Mouse (Mus musculus) kidney, postnatal 0 days (tissue): ENCODE data around the gene Zfpm1. TPM values are rescaled to one million over a fixed set of nuclear protein-coding genes. Genes with fewer than 3 reads are reported as not detected.

Experiments used
- ATAC-seq: fragments of 200-750 bp; cut with Nextera tagmentation; replicated peaks from 2 replicates; pipeline ENCODE4 v1.8.0; 2017; ENCODE audit warnings: low read depth, moderate number of reproducible peaks, moderate TSS enrichment, moderate library complexity; ENCODE audit not compliant: low FRiP score
- DNase-seq: peaks from one replicate; pipeline ENCODE4 v3.0.0-alpha.2; 2016; ENCODE audit warnings: low spot score
- H3K27ac ChIP-seq: fragments of 300-500 bp; sonication (generic); 2 replicates; pipeline ENCODE4 v1.5.1; 2014; ENCODE audit warnings: mild to moderate bottlenecking
- H3K27me3 ChIP-seq: fragments of 300-500 bp; sonication (generic); 2 replicates; pipeline ENCODE4 v1.6.1; 2014; ENCODE audit warnings: low read length, mixed read lengths; ENCODE audit not compliant: insufficient read depth
- H3K36me3 ChIP-seq: fragments of 300-500 bp; sonication (generic); 2 replicates; pipeline ENCODE4 v1.6.1; 2014; ENCODE audit warnings: low read length, mixed read lengths; ENCODE audit not compliant: insufficient read depth
- H3K4me1 ChIP-seq: fragments of 300-500 bp; sonication (generic); replicated peaks from 2 replicates; pipeline ENCODE4 v1.6.1; 2014; ENCODE audit warnings: antibody characterized with exemption, low read length, mixed read lengths; ENCODE audit not compliant: insufficient read depth
- H3K4me2 ChIP-seq: fragments of 300-500 bp; sonication (generic); 2 replicates; pipeline ENCODE4 v1.6.1; 2014; ENCODE audit warnings: mild to moderate bottlenecking, low read length, moderate library complexity, mixed read lengths
- H3K4me3 ChIP-seq: fragments of 300-500 bp; sonication (generic); replicated peaks from 2 replicates; pipeline ENCODE4 v1.5.1; 2014; ENCODE audit warnings: low read depth, low read length
- H3K9ac ChIP-seq: fragments of 300-500 bp; sonication (generic); 2 replicates; pipeline ENCODE4 v1.6.1; 2014; ENCODE audit warnings: low read depth, low read length
- H3K9me3 ChIP-seq: fragments of 300-500 bp; sonication (generic); replicated peaks from 2 replicates; pipeline ENCODE4 v1.6.1; 2016; ENCODE audit warnings: low read length, inconsistent platforms, mixed read lengths
- CTCF ChIP-seq: IDR thresholded peaks from 2 replicates; pipeline ENCODE4 v1.5.1; 2016; ENCODE audit warnings: antibody characterized with exemption, low read depth, mild to moderate bottlenecking, moderate library complexity
- WGBS: fragments of 180-500 bp; shearing (Covaris S2); extraction: QIAGEN DNeasy Blood & Tissue Kit; methylation state at CpG from one replicate; pipeline ENCODE4 v1.1.7; 2014; 5-methylcytosine and 5-hydroxymethylcytosine counted together
- polyA plus RNA-seq: library from polyadenylated mRNA; unstranded; fragments of >200 nt; fragmentation: Nextera tagmentation; extraction: Ambion mirVana; gene quantifications from 2 replicates; pipeline ENCODE4 v1.2.1, GENCODE M21; 2015

Zfpm1 gene
- polyA plus RNA-seq, 1 experiment from 2014 or later, result 2.3 TPM

DNA sequence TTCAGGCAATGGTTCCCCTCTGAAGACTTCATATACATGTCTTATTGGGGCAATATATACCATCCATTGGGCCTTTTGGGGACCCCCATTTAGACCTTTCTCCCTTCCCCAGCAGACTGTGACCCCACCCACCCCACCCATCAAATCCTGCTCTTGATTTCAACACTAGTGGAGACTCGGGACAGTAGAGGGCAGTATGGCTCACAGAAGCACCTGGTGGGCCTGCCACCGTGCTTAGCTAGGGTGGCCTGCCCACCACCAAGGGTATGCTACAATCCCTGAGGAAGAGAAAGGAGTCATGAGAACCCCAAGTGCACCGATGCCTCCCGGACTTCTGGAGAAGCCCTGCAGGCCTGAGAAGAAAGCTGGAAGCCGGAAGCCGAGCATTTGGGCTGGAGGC is 56.9 kb downstream of the Zfpm1 start:
- ATAC-seq, result no peak
- no peak overlapping the region for H3K4me3 ChIP-seq
- DNase-seq, result no peak
- no peaks in the 10 kb centered on the region; the same call in 1 of the 2 replicates for H3K27me3 ChIP-seq
- TF ChIP-seq CTCF, result peak; percentile 37; the same call in 1 of the 2 replicates
- no peak overlapping the region for H3K27ac ChIP-seq
- H3K4me1 ChIP-seq, result 0 out of 2 replicates have a peak, but pooled peaks cover 20% of the 10 kb centered on the region
- no peak overlapping the region for H3K4me2 ChIP-seq
- 0 out of 2 replicates have a peak, but pooled peaks cover 12% of the 10 kb centered on the region for H3K36me3 ChIP-seq
- 62% methylated on average over 6 of the region's 6 CpGs for WGBS
- no peaks in the 10 kb centered on the region for H3K9me3 ChIP-seq
- H3K9ac ChIP-seq, result no peak overlapping the region

DNA sequence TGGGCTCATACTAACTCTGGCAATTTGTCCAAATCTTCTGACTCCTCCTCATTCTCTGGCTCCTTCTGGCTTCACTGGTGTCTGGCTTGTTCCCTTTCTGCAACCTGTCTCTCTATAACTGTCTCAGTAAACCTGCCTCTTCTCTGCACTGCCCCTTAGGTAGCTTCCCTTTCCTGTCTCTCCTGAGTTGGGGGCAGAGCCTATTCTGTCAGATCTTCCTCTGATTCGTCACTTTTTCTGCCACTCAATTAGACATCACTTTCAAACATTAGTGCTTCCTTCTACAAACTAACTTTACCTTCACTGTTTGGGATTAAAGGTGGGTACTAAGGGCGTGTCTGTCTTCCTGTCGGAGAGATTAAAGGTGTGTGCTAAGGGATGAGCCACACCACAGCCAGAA is 58.8 kb downstream of the Zfpm1 start:
- no peak for TF ChIP-seq CTCF
- Histone ChIP-seq H3K36me3 (0 out of 2 replicates have a peak, but pooled peaks cover 9% of the 10 kb centered on the region), H3K9me3 (no peaks in the 10 kb centered on the region), H3K9ac (no peak overlapping the region), H3K27ac (no peak overlapping the region), H3K27me3 (no peaks in the 10 kb centered on the region; the same call in 1 of the 2 replicates), H3K4me2 (no peak overlapping the region), H3K4me3 (no peak overlapping the region), H3K4me1 (peaks cover 20% of the 10 kb centered on the region; the same call in 1 of the 2 replicates)
- ATAC-seq, result no peak
- DNase-seq, result no peak
- WGBS, result 84% methylated on average over 3 of the region's 3 CpGs

- WGBS, result 82% methylated on average over 6 of the region's 6 CpGs
- H3K4me2 ChIP-seq, result no peak overlapping the region
- 0 out of 2 replicates have a peak, but pooled peaks cover 9% of the 10 kb centered on the region for H3K36me3 ChIP-seq
- no peak for TF ChIP-seq CTCF
- no peak overlapping the region for H3K4me3 ChIP-seq
- H3K27ac ChIP-seq, result no peak overlapping the region
- no peak overlapping the region for H3K9ac ChIP-seq
- peaks cover 17% of the 10 kb centered on the region; the same call in 1 of the 2 replicates for H3K4me1 ChIP-seq
- no peaks in the 10 kb centered on the region; the same call in 1 of the 2 replicates for H3K27me3 ChIP-seq
- 0 out of 2 replicates have a peak, but pooled peaks have one; percentile 16 for ATAC-seq
- no peaks in the 10 kb centered on the region for H3K9me3 ChIP-seq
- no peak for DNase-seq
These were observed 59.8 kb downstream of the Zfpm1 start for GRCm38 (mm10) chr8:122341790-122342189.

- Histone ChIP-seq H3K9me3 (no peaks in the 10 kb centered on the region), H3K4me3 (no peak overlapping the region), H3K9ac (no peak overlapping the region), H3K27ac (no peak overlapping the region), H3K4me2 (no peak overlapping the region; the same call in 1 of the 2 replicates), H3K27me3 (no peaks in the 10 kb centered on the region), H3K36me3 (0 out of 2 replicates have a peak, but pooled peaks cover 5% of the 10 kb centered on the region), H3K4me1 (peaks cover 17% of the 10 kb centered on the region; the same call in 1 of the 2 replicates)
- ATAC-seq, result no peak
- 27% methylated on average over 5 of the region's 5 CpGs for WGBS
- no peak for TF ChIP-seq CTCF
- DNase-seq, result no peak
These were observed 60.4 kb downstream of the Zfpm1 start for GRCm38 (mm10) chr8:122342362-122342761.

- H3K36me3 ChIP-seq, result 0 out of 2 replicates have a peak, but pooled peaks cover 5% of the 10 kb centered on the region
- no peak overlapping the region; the same call in 1 of the 2 replicates for H3K9ac ChIP-seq
- H3K4me2 ChIP-seq, result peak overlapping the region; percentile 57
- 0 out of 2 replicates have a peak overlapping the region, but pooled peaks have one; percentile 13 for H3K27ac ChIP-seq
- no peaks in the 10 kb centered on the region for H3K27me3 ChIP-seq
- H3K9me3 ChIP-seq, result no peaks in the 10 kb centered on the region
- peak; percentile 74 for DNase-seq
- H3K4me3 ChIP-seq, result 0 out of 2 replicates have a peak overlapping the region, but pooled peaks have one; percentile 30
- under 1% methylated on average over 9 of the region's 9 CpGs for WGBS
- H3K4me1 ChIP-seq, result peaks cover 17% of the 10 kb centered on the region; the same call in 1 of the 2 replicates
- TF ChIP-seq CTCF, result no peak
- ATAC-seq, result no peak
These were observed 60.9 kb downstream of the Zfpm1 start for GRCm38 (mm10) chr8:122342806-122343209.

- peak overlapping the region; percentile 30 for H3K4me3 ChIP-seq
- H3K9ac ChIP-seq, result no peak overlapping the region
- no peaks in the 10 kb centered on the region for H3K27me3 ChIP-seq
- 0 out of 2 replicates have a peak, but pooled peaks cover 5% of the 10 kb centered on the region for H3K36me3 ChIP-seq
- H3K4me2 ChIP-seq, result peak overlapping the region; percentile 57
- H3K27ac ChIP-seq, result 0 out of 2 replicates have a peak overlapping the region, but pooled peaks have one; percentile 13
- DNase-seq (no peak), ATAC-seq (no peak)
- WGBS, result 6% methylated on average over 11 of the region's 11 CpGs
- no peak for TF ChIP-seq CTCF
- no peaks in the 10 kb centered on the region for H3K9me3 ChIP-seq
- peaks cover 17% of the 10 kb centered on the region; the same call in 1 of the 2 replicates for H3K4me1 ChIP-seq
These were observed 61.4 kb downstream of the Zfpm1 start for GRCm38 (mm10) chr8:122343341-122343740.
